Mouse (Mus musculus): ENCODE results near the gene Srsf7.

Gene Srsf7

DNA sequence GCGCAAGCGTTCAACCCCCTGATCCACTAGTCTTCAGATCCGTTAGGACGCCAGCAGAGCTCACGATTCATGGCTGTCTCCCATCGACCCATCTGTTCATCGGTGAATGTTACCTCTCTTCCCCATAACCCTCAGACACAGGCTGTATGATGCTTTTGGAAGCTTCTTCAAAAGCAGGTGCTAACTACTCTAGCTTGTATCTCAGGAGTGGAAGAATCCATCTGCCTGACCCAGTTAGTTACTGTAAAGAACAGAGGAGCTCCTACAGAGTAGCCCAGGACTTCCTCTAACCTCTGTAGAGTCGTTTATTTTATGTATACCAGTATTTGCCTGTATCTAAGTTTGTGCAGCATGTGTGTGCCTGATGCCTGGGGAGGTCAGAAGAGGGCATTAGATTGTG, 50.2 kb downstream of the Srsf7 start:
- DNase-seq (ENCODE audit: low spot score): no peak

DNA sequence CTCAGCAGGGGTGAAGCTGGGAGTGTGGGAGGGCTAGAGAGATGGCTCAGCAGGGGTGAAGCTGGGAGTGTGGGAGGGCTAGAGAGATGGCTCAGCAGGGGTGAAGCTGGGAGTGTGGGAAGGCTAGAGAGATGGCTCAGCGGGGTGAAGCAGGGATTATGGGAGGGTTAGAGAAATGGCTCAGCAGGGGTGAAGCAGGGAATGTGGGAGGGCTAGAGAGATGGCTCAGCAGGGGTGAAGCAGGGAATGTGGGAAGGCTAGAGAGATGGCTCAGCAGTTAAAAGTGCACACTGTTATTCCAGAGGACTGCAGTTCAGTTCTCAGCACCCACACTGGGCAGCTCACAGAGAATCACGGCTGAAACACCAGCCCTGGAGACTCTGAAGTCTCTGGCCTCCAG, 53.5 kb downstream of the Srsf7 start:
- no peak for DNase-seq (ENCODE audit: low spot score)

DNA sequence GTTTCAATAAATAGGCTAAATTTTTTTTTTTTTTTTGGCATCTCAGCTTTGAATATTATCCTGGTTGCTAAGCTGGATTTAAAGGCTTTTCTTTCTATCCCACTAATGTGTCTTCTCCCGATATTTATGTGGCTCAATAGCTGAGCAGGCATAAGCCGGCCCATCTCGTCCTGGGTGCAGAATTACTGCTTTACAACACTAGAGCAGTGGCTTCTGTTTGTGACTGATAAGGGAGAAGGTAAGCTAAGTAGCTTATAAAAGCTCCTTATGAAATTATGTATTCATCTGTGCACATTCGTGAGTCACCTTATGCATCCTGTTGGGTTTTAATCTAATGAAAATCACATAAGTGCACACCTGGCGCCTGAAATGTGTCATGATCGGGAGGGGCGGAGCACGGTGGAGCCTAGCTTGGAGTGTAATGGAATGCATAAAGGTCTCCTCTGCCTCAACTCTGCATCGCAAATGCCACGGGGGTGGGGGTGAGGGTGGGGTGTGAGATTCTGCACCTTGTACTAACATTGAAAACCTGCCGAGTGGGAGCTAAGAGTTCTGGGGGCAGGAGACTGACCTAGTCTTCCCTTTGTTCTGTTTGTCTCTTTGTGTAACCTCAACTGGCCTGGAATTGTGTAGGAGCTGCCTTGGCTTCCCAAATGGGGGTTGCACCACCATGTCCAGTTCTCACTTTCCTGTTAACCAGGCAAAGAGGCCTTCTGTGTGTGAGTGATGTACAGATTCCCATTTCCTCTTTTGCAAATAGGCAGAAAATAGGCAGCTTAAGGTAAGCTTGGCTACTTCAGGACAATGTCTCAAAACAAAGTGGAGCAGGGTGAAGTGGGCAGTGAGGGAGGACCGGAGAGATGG, 54.1 kb downstream of the Srsf7 start:
- DNase-seq (ENCODE audit: low spot score): no peak

DNA sequence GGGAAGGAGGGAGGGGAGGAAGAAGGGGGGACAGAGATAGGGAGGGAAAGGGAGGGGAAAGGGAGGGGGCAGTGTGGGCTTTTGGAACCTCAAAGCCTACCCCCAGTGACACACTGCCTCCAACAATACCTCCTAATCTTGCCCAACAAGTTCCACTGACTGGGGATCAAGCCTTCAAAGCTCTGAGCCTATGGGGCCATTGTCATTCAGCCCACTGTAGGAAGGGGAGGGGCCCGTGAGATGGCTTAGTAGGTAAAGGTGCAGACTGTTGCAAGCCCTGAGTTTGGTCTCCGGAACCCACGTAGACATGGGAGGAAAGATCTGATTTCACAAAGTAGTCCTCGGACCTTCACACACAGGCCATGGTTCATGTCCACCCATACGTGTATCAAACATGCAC, 55.8 kb downstream of the Srsf7 start:
- no peak for DNase-seq (ENCODE audit: low spot score)

Data from embryo, embryonic 10.5 days (tissue).